Mouse (Mus musculus) erythroblast, embryonic 14.5 days (primary cell): ENCODE measurements around the gene Armcx5.

ENCODE experiments used
- GATA1 ChIP-seq: IDR thresholded peaks from 2 replicates; pipeline ENCODE4 v1.6.1; 2012; ENCODE audit warnings: low read length, inconsistent platforms, mixed read lengths
- TAL1 ChIP-seq: IDR thresholded peaks from 3 replicates; pipeline ENCODE4 v1.6.1; 2012; ENCODE audit warnings: low read length, inconsistent platforms, mixed read lengths

DNA sequence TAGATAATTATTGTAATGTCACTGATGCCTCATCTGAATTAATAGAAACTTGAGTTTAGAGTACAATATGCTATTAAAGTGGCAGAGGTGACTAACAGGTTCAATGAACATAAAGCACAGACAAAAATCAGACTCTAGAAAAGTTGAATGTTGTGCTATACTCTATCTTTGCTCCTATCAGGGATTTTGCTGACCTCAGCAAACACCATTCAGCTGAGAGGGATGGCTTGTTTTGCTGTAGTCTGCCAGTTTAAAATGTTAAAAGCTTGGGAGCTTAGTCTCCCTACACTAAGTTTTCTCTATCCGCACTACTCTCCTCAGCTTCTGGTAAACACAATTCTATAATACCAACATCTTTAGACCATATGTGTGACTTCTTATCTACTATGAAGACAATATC, 39.4 kb upstream of the Armcx5 start:
- no peak for TF ChIP-seq TAL1
- TF ChIP-seq GATA1 = no peak
